Mouse (Mus musculus): ENCODE data around the gene Cbwd1. TPM values are rescaled to one million over a fixed set of nuclear protein-coding genes. Genes with fewer than 3 reads are reported as not detected.

Cbwd1 gene
- polyA plus RNA-seq, 1 experiment from 2014 or later: 16.3 TPM

DNA sequence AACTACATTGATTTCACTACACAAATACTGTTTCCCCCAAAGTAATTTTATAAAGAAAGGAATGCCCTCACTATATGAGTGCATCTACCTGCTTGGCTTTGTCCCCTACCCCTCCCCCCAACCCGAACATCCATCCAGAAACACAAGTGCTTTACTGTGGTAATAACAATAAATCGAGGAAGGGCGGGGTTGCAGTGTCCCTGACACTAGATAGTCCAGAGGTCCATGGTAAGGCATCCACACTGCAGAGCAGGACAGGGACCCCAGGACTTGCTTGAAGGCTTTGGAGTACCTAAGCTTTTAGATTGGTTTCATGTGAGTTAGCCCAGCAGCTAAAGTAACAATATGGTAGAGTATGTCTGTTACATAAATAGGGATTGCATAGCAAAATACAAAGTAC is 59.7 kb downstream of the Cbwd1 start:
- H3K9ac ChIP-seq (replicated peaks): no peak overlapping the region
- peaks cover 78% of the 10 kb centered on the region for H3K27me3 ChIP-seq
- no peaks in the 10 kb centered on the region for H3K9me3 ChIP-seq
- WGBS: 3% methylated on average over 3 of the region's 3 CpGs
- no peaks in the 10 kb centered on the region for H3K36me3 ChIP-seq
- no peak for ATAC-seq
- H3K4me3 ChIP-seq (replicated peaks): no peak overlapping the region
- no peak overlapping the region for H3K27ac ChIP-seq
- H3K4me2 ChIP-seq (replicated peaks): no peak overlapping the region
- H3K4me1 ChIP-seq (replicated peaks): peaks cover 31% of the 10 kb centered on the region

DNA sequence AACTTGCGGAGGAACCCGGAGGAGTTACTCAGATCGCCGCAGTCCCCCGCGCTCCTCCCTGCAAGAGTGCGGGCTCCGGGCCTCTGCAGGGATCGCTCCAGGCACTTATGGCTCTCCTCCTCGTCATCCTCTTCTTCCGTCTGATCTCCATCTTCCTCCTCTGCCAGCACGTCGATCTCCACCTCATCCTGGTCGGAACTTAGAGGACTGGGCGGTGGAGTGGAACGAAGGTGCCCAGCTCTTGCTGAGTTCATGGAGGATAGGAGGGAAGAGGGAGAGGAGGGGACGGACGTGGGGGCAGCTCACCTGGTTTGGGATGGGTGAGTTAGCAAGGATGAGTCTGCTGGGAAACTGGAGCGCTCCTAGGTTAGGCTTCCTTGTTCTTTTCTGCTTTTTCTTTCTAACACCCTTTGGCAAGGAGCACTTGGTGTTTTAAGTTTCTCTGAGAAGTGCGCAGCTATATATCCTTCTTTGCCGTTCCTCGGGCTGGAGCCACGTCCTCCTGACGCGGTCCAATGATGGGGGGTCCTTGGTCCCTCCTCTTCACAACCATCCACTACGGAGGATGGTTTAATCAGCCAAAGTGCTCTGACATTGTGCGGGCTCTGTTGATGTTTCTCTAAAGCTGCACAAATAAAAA is 60.7 kb downstream of the Cbwd1 start, which contains the start of gene Foxd4:
Foxd4 (minus strand) TSS at position 617 of the 640 bp plus-strand sequence.
- H3K4me1 ChIP-seq (replicated peaks): peaks cover 31% of the 10 kb centered on the region
- peak within 1 kb of the TSS; percentile 45 for H3K4me3 ChIP-seq (replicated peaks)
- H3K36me3 ChIP-seq: no peaks in the 10 kb centered on the region
- H3K4me2 ChIP-seq (replicated peaks): peak within 1 kb of the TSS; percentile 82
- no peak for ATAC-seq
- WGBS: 1% methylated on average over 27 of the region's 27 CpGs
- no peak within 1 kb of the TSS for H3K27ac ChIP-seq
- no peaks in the 10 kb centered on the region for H3K9me3 ChIP-seq
- H3K9ac ChIP-seq (replicated peaks): peak within 1 kb of the TSS; percentile 37
- H3K27me3 ChIP-seq: peaks cover 87% of the 10 kb centered on the region

DNA sequence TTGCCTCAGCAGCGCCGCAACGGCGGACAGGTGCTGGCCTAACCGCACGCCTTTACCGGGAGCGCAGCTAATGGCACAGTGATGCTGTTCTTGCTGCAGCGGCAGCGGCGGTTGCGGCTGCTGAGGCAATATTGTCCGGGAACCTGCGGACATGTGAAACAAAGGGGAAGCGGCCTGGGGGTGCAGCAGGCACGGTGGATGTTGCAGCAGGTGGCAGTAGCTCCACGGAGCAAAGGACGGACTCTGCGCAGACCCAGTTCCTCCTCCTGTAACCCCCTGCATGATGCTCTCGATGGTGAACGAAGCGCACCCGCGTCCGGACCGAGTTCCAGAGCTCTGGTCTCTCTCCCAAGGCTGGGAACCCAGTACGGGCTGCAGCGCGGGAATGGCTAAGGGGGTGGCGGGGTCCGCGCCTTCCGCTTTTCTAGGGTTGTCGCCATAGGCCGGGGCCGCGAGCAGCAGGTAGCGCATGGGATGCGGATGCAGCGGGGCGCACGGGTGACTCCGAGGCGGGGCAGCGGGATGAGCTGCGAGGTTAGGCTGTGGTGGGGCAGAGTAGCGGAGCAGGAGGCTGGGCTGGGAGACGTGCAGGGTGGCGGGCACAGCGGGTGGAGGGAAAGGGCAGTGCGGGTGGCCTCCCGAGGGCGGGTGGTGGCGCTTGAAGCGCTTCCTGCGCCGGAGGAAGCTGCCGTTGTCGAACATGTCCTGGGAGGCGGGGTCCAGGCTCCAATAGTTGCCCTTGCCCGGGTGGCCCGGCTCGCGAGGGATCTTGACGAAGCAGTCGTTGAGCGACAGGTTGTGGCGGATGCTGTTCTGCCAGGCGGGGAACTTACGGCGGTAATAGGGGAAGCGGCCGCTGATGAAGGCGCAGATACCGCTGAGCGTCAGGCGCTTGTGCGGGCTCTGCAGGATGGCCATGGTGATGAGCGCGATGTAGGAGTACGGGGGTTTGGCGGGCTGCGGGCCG is 61.5 kb downstream of the Cbwd1 start:
- peak overlapping the region; percentile 37 for H3K9ac ChIP-seq (replicated peaks)
- H3K9me3 ChIP-seq: no peaks in the 10 kb centered on the region
- H3K4me3 ChIP-seq (replicated peaks): peak overlapping the region; percentile 45
- H3K27me3 ChIP-seq: peaks cover 91% of the 10 kb centered on the region
- H3K27ac ChIP-seq: no peak overlapping the region
- H3K36me3 ChIP-seq: no peaks in the 10 kb centered on the region
- under 1% methylated on average over 78 of the region's 84 CpGs for WGBS
- H3K4me1 ChIP-seq (replicated peaks): peaks cover 31% of the 10 kb centered on the region
- H3K4me2 ChIP-seq (replicated peaks): peak overlapping the region; percentile 82
- ATAC-seq: peak; percentile 72

DNA sequence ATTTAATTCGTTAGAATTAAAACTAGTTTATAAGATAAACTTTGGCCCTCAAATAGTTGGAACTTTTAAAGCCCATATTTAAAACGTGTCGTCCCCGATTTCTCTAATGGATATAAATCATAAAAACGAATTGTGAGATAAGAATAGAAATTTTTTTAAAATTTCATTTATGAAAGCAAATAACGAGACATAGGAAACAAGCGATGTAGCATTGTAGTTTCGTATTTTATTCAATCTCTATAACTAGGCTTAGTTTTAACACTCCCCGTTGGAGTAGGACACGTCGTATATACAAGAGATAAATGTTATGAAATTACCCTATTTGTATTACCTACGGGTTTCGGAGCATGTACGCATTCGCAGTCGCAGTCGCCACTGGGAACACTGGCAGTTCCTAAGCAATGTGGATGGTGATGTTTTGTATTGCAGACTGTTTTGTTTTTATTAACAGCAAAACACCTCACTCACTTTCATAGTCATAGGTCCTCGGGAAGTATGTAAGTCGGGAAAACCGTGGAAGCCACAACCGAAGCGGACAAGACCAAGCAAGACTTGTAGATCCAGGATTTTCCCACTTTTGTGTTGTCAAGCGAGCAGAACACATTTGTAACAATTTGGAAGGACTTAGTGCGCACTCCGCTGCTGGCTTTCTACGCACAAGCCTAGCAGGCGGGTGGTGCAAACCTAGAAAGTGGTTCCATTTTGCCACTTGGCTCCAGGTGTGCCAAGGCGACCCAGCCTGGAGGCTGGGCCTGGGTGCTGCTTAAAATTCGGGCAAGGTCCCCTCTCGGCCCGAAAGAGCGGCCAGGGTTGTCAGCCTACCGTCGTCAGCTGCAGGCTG is 62.5 kb downstream of the Cbwd1 start:
- Histone ChIP-seq H3K4me2 (replicated peaks) (peak overlapping the region; percentile 82), H3K27ac (no peak overlapping the region), H3K36me3 (no peaks in the 10 kb centered on the region), H3K4me3 (replicated peaks) (peak overlapping the region; percentile 45), H3K27me3 (peaks cover 83% of the 10 kb centered on the region), H3K9ac (replicated peaks) (no peak overlapping the region), H3K9me3 (no peaks in the 10 kb centered on the region), H3K4me1 (replicated peaks) (peaks cover 31% of the 10 kb centered on the region)
- WGBS: 2% methylated on average over 34 of the region's 34 CpGs
- no peak; the same call in 1 of the 2 replicates for ATAC-seq

DNA sequence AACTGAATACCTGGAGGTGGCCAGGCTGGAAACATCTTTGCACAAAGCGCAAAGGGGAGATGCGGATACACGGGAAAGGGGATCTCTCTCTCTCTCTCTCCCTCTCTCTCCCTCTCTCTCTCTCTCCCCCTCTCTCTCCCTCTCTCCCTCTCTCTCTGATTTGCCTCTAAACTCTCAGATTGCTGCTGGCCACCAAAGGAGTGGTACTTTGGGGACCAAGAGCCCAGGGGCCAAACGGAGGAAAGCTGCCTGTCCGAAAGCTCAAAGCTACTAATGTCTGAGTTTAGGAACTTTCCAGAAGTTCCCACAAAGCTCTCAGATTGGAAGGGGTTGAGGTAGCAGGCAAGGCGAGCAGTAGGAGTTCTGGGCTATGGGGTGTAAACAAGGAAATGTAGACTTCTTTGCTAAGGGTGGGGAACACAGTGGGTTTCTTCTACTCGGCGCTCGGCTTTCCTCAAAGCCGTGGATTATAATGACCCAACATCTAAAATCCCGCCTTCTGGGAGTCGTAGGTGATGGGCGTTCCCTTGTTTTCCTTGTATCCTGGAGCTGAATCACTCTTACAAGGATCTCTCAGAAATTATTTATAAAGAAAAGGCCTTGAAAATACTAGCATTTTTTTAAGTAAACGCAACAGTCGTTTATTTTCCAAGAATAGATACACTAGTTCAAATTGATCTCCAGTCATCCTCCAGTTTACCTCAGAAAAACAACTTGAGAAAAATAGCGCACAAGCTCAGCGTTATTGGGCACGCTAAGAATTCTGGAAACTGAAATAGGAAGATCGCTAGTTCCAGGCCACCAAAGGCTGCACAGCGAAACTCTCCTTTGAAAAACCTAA is 63.3 kb downstream of the Cbwd1 start:
- Histone ChIP-seq H3K9me3 (no peaks in the 10 kb centered on the region), H3K27me3 (peaks cover 77% of the 10 kb centered on the region), H3K27ac (no peak overlapping the region), H3K4me2 (replicated peaks) (no peak overlapping the region; the same call in 1 of the 2 replicates), H3K9ac (replicated peaks) (no peak overlapping the region), H3K4me1 (replicated peaks) (peaks cover 31% of the 10 kb centered on the region), H3K4me3 (replicated peaks) (peak overlapping the region; percentile 21), H3K36me3 (no peaks in the 10 kb centered on the region)
- 1% methylated on average over 20 of the region's 20 CpGs for WGBS
- ATAC-seq: no peak

DNA sequence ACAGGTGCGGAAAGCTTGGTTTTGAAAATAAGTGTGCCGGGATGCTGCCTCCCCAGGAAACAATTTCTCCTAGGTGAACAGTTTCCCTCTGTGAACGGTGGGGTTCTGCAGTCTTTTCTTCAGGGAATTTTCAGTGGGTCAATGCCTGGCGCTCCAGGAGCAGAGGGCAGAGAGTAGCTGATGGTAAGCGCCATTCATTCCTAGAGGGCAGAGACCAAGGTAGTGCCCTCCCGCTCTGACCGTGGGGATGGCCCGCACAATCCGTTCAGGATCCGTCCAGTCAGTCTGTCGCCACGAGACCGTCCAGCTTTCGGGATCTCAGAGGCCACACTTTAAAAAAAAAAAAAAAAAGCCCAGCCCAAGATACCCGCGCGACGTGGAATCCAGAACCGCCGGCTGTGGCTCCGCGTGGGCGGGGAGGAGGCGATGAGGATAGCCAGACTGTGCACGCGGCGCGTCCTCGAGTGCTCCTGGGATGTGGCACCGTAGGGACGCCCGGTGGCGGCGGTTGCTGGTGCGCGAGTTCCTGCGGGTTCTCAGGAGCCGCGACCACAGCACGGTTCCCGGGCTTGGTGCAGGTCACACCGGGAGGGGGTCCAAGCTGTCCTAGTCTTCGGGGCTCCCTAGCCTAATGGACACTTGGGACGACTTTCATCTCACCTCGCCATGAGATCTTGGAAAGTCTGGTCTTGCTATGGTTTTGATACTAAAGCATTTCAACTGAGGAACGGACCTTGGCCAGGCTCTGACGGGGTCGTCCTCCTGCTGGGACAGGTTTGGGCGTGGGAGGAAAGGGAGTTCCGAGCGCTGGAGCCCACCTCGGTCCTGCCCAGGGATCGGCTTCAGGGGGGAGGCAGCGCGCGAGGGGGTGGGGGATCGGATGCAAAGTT is 64.2 kb downstream of the Cbwd1 start:
- ATAC-seq: peak; percentile 37; the same call in 1 of the 2 replicates
- Histone ChIP-seq H3K9me3 (no peaks in the 10 kb centered on the region), H3K9ac (replicated peaks) (no peak overlapping the region), H3K27me3 (peaks cover 74% of the 10 kb centered on the region), H3K36me3 (no peaks in the 10 kb centered on the region), H3K4me1 (replicated peaks) (peaks cover 31% of the 10 kb centered on the region), H3K4me2 (replicated peaks) (peak overlapping the region; percentile 36), H3K27ac (no peak overlapping the region), H3K4me3 (replicated peaks) (peak overlapping the region; percentile 21)
- 1% methylated on average over 57 of the region's 57 CpGs for WGBS

DNA sequence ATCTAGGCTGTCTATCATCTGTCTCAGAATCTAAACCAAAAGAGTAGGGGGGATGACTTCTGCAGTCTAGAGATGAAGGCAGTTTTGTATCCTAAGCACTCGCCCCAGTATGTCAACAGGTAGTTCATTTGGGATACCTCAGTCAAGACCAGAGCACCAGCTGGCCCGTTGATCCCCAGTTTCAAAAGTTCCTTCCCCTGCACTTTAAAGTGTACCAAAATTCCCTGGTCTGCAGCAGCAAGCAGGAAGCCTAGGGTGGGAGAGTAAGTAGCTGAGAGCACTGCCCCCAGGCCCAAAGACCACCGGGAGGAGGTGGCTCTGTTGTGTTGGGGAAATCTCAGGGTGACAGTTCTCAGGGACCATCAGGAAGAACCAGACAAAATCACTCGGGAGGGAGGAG is 64.9 kb downstream of the Cbwd1 start:
- WGBS: 26% methylated on average over 4 of the region's 4 CpGs
- Histone ChIP-seq H3K4me3 (replicated peaks) (no peak overlapping the region), H3K4me2 (replicated peaks) (no peak overlapping the region), H3K27me3 (peaks cover 67% of the 10 kb centered on the region), H3K27ac (no peak overlapping the region), H3K9me3 (no peaks in the 10 kb centered on the region), H3K9ac (replicated peaks) (no peak overlapping the region), H3K4me1 (replicated peaks) (peaks cover 31% of the 10 kb centered on the region), H3K36me3 (no peaks in the 10 kb centered on the region)
- no peak for ATAC-seq

DNA sequence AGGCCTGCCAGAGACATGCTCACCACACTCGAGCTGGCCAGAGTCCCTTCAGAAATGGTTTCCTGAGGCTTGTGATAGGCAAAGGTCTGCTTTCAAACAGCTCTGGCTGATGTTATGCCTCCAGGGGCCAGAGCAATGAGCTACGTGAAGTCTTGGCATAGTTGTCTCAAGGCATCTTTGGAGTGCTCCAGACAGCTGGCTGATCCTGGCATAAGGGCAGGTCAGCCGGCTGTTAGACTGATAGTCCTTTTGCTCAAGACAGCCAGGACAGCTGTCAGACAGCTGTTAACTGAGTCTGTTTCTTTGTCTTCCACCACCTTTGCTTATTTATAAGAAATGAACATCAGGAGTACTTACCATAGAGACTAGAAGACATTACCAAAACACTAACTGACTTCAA is 74.5 kb downstream of the Cbwd1 start:
- Histone ChIP-seq H3K4me3 (replicated peaks) (no peak overlapping the region), H3K36me3 (no peaks in the 10 kb centered on the region), H3K4me1 (replicated peaks) (no peaks in the 10 kb centered on the region), H3K27ac (no peak overlapping the region), H3K27me3 (peaks cover 15% of the 10 kb centered on the region; the same call in 1 of the 2 replicates), H3K9me3 (no peaks in the 10 kb centered on the region), H3K4me2 (replicated peaks) (no peak overlapping the region), H3K9ac (replicated peaks) (no peak overlapping the region)
- WGBS: 90% methylated on average over 3 of the region's 3 CpGs
- ATAC-seq: no peak

DNA sequence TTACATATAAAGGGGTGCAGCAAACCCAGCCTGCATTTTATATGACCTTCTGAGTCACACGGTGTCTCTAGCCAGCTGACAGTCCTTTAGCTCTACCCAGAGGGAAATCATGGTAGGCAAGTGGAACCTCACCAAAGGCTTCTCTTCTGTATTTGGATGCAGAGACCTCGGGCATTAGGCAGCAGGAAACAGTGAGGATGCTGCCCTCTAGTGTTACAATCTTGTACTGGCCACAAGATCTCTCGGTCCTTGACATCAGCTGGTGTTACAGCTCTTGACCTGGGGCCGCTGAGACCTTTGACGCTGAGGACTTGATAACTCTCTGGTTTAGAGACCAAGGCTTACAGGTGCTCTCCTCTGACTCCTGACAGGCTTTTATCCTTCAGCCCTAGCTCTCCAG is 75.9 kb downstream of the Cbwd1 start:
- no peaks in the 10 kb centered on the region for H3K36me3 ChIP-seq
- 17% methylated on average over 5 of the region's 5 CpGs for WGBS
- no peak overlapping the region for H3K4me3 ChIP-seq (replicated peaks)
- H3K9ac ChIP-seq (replicated peaks): no peak overlapping the region
- no peaks in the 10 kb centered on the region for H3K9me3 ChIP-seq
- peak; percentile 70 for ATAC-seq
- H3K4me1 ChIP-seq (replicated peaks): no peaks in the 10 kb centered on the region
- H3K4me2 ChIP-seq (replicated peaks): no peak overlapping the region
- no peak overlapping the region for H3K27ac ChIP-seq
- peaks cover 15% of the 10 kb centered on the region; the same call in 1 of the 2 replicates for H3K27me3 ChIP-seq

DNA sequence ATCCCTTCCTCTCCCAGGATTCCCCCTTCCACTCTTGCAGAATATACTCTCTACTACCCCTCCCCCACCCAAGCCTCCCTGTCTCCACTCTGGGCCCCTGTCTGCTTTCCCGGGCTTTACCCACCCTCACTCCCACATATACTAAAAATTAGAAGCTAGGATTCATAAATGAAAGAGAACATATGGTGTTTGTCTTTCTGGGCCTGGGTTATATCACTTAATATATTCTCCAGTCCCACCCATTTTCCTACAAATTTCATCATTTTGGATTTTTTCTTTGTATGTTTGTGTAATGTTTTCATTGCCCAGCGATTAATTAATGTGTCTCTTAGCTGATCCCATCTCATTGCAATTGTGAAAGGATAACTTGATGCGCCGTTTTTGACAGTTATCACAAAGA is 80.2 kb downstream of the Cbwd1 start:
- Histone ChIP-seq H3K4me1 (replicated peaks) (no peaks in the 10 kb centered on the region), H3K9me3 (peaks cover 2% of the 10 kb centered on the region; the same call in 1 of the 2 replicates), H3K27ac (no peak overlapping the region), H3K4me2 (replicated peaks) (no peak overlapping the region), H3K9ac (replicated peaks) (no peak overlapping the region), H3K27me3 (peaks cover 8% of the 10 kb centered on the region; the same call in 1 of the 2 replicates), H3K4me3 (replicated peaks) (no peak overlapping the region), H3K36me3 (no peaks in the 10 kb centered on the region)
- WGBS: 64% methylated on average over 4 of the region's 4 CpGs
- no peak for ATAC-seq
